Mouse (Mus musculus): Measurements from ENCODE around the gene Cep164.
A peak's percentile ranks its signal among the peaks of the same experiment; 100 is the strongest.

Cep164 gene

GRCm38 (mm10) chr9:45838069-45838433, 9.6 kb upstream of the Cep164 start:
- no peak for DNase-seq

GRCm38 (mm10) chr9:45833461-45833860, 5.0 kb upstream of the Cep164 start:
- DNase-seq: no peak

- no peak for DNase-seq
Observed at GRCm38 (mm10) chr9:45832898-45833297, 4.4 kb upstream of the Cep164 start.

GRCm38 (mm10) chr9:45829107-45829506, 616 bp upstream of the Cep164 start:
- peak; percentile 68 for DNase-seq

GRCm38 (mm10) chr9:45827663-45828290, 714 bp downstream of the Cep164 start:
- no peak for DNase-seq

- DNase-seq: no peak
Observed at GRCm38 (mm10) chr9:45818406-45819011, 10.0 kb downstream of the Cep164 start.

- no peak for DNase-seq
Observed at GRCm38 (mm10) chr9:45815525-45815924, 13.0 kb downstream of the Cep164 start.

- peak; percentile 65 for DNase-seq
Observed at GRCm38 (mm10) chr9:45815113-45815512, 13.4 kb downstream of the Cep164 start.

GRCm38 (mm10) chr9:45811946-45812345, 16.5 kb downstream of the Cep164 start:
- no peak for DNase-seq

GRCm38 (mm10) chr9:45807761-45808160, 20.7 kb downstream of the Cep164 start:
- no peak for DNase-seq

- DNase-seq: no peak
Observed at GRCm38 (mm10) chr9:45807337-45807736, 21.2 kb downstream of the Cep164 start.

GRCm38 (mm10) chr9:45806847-45807246, 21.6 kb downstream of the Cep164 start:
- no peak for DNase-seq

- DNase-seq: no peak
Observed at GRCm38 (mm10) chr9:45803070-45803774, 25.3 kb downstream of the Cep164 start.

- no peak for DNase-seq
Observed at GRCm38 (mm10) chr9:45799402-45799801, 29.1 kb downstream of the Cep164 start.

- DNase-seq: peak; percentile 22
Observed at GRCm38 (mm10) chr9:45798467-45799164, 29.9 kb downstream of the Cep164 start.

GRCm38 (mm10) chr9:45797271-45797670, 31.2 kb downstream of the Cep164 start:
- no peak for DNase-seq

GRCm38 (mm10) chr9:45795722-45796121, 32.8 kb downstream of the Cep164 start:
- no peak for DNase-seq

GRCm38 (mm10) chr9:45793697-45794096, 34.8 kb downstream of the Cep164 start:
- no peak for DNase-seq

- no peak for DNase-seq
Observed at GRCm38 (mm10) chr9:45792235-45792634, 36.3 kb downstream of the Cep164 start.

- DNase-seq: no peak
Observed at GRCm38 (mm10) chr9:45791456-45792142, 36.9 kb downstream of the Cep164 start.

- DNase-seq: no peak
Observed at GRCm38 (mm10) chr9:45788405-45788804, 40.1 kb downstream of the Cep164 start.

GRCm38 (mm10) chr9:45787547-45787946, 40.9 kb downstream of the Cep164 start:
- DNase-seq: no peak

- no peak for DNase-seq
Observed at GRCm38 (mm10) chr9:45787071-45787470, 41.4 kb downstream of the Cep164 start.
